Mouse (Mus musculus): ENCODE measurements around the gene Lypla2.

Gene Lypla2

GRCm38 (mm10) chr4:135972911-135973811 lies 735 bp upstream of the Lypla2 start:
- DNase-seq (ENCODE audit: extremely low spot score) = no peak

- DNase-seq (ENCODE audit: extremely low spot score) = no peak
Observed at GRCm38 (mm10) chr4:135971805-135972555, 446 bp downstream of the Lypla2 start.

- no peak for DNase-seq (ENCODE audit: extremely low spot score)
Observed at GRCm38 (mm10) chr4:135970585-135970984, 1.8 kb downstream of the Lypla2 start.

- DNase-seq (ENCODE audit: extremely low spot score) = no peak
Observed at GRCm38 (mm10) chr4:135969070-135969750, 3.2 kb downstream of the Lypla2 start.

GRCm38 (mm10) chr4:135968271-135968869 lies 4.1 kb downstream of the Lypla2 start:
- no peak for DNase-seq (ENCODE audit: extremely low spot score)

- DNase-seq (ENCODE audit: extremely low spot score) = no peak
Observed at GRCm38 (mm10) chr4:135967086-135967760, 5.2 kb downstream of the Lypla2 start.

- no peak for DNase-seq (ENCODE audit: extremely low spot score)
Observed at GRCm38 (mm10) chr4:135966283-135966682, 6.1 kb downstream of the Lypla2 start.

- DNase-seq (ENCODE audit: extremely low spot score) = no peak
Observed at GRCm38 (mm10) chr4:135965113-135965512, 7.3 kb downstream of the Lypla2 start.

DNA sequence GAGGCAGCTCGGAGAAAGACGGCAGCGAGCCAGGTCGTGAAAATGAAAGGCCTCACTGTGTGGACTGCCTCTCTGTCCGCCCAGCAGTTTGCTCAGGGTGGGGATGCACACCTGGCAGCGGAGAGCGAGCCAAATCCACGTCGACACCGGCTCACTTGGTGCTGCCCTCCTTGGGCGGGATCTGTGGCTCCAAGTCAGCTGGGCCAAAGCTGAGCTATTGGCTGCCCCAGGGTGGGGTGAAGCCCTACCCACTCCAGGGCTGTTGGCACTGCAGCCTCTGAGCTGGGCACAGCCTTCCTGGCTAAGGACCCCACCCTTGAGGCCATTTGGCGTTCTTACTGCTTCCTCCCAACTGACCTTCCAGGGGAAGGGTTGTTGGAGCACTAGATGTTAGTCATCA lies 8.0 kb downstream of the Lypla2 start:
- DNase-seq (ENCODE audit: extremely low spot score) = no peak

- DNase-seq (ENCODE audit: extremely low spot score) = peak; percentile 94
Observed at GRCm38 (mm10) chr4:135963457-135964193, 8.8 kb downstream of the Lypla2 start, which contains the start of gene Gale. TSS of gene Gale (plus strand) at chr4:135963727.

- no peak for DNase-seq (ENCODE audit: extremely low spot score)
Observed at GRCm38 (mm10) chr4:135962946-135963345, 9.5 kb downstream of the Lypla2 start.

DNA sequence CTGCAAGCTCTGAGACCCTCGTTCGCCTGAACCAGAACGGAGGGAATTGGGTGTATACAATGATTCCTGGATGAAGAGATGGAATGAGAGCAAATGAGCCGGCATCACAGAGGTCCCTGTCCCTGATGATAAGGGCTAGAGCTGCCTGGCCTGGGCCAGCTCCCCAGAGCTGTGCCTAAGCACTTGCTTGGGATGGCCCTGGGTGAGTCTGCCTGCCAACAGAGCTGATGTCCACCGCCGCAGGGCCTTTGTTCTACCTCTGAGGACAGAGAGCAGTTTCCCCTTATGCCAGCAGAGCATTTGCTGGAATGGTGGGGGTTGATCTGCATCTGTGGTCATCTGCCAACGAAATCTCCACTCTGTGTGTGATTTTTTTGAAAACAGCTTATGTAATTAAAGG lies 10.2 kb downstream of the Lypla2 start:
- no peak for DNase-seq (ENCODE audit: extremely low spot score)

GRCm38 (mm10) chr4:135961709-135962108 lies 10.7 kb downstream of the Lypla2 start:
- DNase-seq (ENCODE audit: extremely low spot score) = no peak

DNA sequence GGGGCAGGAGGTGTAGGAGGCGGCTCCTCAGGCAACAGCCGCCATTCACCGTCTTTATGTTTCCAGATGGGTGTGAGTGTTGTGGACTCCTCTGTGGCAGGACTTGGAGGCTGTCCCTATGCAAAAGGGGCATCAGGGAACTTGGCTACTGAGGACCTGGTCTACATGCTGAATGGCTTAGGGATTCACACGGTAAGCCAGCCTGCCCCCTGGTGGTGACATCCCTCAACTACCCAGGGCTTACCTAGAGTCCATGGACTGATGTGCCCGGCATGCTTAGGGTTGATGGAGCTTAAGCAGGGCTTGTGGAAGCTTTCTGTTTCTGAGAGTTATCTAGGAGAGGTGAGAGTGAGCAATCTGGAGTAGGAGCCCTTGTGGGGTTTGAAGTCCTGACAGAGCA lies 11.7 kb downstream of the Lypla2 start:
- peak; percentile 74 for DNase-seq (ENCODE audit: extremely low spot score)

DNA sequence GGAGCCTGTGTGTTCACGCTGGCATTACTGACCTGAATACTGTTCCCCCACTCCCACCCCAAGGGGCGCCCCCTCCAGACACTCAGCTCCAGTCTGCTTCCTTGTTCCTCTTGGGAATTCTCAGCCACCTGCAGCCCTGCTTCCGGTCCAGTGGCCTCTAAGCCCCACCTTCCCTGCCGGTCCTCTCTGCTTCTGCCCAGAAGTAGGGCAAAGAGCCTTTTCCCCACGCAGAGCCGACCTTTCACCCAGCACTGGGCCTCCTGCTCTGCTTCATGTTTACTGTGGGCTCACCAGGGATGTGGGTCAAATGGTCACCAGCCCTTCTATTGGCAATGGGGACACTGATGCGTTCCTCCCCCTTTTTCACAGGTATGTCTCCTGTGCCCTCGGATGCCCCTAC lies 14.1 kb downstream of the Lypla2 start:
- DNase-seq (ENCODE audit: extremely low spot score) = no peak

GRCm38 (mm10) chr4:135955886-135956285 lies 16.5 kb downstream of the Lypla2 start:
- no peak for DNase-seq (ENCODE audit: extremely low spot score)

DNA sequence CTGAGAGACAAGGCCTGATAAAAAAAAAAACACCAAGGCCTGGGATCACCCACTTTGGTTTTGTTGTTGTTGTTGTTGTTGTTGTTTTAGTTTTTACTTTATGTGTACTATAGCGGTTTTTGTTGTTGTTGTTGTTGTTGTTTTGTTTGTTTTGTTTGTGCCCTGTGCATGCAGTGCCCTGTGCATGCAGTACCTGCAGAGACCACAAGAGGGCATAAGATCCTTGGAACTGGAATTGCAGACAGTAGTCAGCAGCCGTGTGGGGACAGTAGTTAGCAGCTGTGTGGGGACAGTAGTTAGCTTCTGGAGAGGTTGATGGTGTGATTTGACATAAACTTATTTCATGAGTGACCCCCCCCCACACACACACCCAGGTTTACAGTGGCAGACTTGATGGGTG lies 18.2 kb downstream of the Lypla2 start:
- peak; percentile 71 for DNase-seq (ENCODE audit: extremely low spot score)

GRCm38 (mm10) chr4:135953179-135953578 lies 19.2 kb downstream of the Lypla2 start:
- no peak for DNase-seq (ENCODE audit: extremely low spot score)

DNA sequence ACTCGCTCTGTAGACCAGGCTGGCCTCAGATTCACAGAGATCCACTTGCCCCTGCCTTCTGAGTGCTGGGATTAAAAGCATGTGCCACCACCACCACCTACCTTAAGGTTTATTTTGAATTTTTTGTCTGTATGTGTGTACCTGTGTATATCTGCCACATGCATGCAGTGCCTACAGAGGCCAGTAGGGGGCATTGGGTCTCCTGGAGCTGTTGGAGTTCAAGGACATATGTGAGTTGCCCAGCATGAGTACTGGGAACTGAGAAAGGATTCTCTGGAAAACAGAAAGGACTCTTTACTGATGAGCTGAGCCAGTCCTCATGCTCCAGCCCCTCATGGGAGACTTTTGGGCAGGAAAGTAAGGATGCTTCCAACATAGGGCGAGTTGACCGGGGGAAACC lies 20.9 kb downstream of the Lypla2 start:
- DNase-seq (ENCODE audit: extremely low spot score) = no peak

- no peak for DNase-seq (ENCODE audit: extremely low spot score)
Observed at GRCm38 (mm10) chr4:135950365-135950764, 22.1 kb downstream of the Lypla2 start.

DNA sequence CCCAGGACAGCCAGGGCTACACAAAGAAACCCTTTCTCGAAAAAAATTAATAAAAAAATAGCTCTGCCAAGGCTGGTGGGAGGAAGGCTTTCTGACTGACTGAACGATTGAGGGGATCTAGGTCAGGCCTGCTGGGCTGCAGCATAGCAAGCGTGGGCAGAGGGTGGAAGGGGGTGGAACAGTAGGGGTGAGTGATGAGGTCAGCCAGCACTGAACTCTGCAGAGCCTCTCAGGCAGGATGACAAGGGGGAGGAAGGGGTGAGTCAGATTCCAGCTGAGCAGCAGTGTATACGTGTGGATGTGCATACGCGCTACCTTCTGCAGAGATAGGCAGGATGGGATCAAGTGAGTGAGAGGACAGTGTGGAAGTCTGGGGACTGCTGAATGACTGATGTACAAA lies 22.5 kb downstream of the Lypla2 start:
- no peak for DNase-seq (ENCODE audit: extremely low spot score)

Measured in embryo, embryonic 9.5 days (tissue).